Mouse (Mus musculus): ENCODE measurements around the gene Cyp1b1. TPM values are rescaled to one million over a fixed set of nuclear protein-coding genes. Genes with fewer than 3 reads are reported as not detected.

The Cyp1b1 gene
- polyA plus RNA-seq, 1 experiment from 2014 or later, result 9.2 TPM

DNA sequence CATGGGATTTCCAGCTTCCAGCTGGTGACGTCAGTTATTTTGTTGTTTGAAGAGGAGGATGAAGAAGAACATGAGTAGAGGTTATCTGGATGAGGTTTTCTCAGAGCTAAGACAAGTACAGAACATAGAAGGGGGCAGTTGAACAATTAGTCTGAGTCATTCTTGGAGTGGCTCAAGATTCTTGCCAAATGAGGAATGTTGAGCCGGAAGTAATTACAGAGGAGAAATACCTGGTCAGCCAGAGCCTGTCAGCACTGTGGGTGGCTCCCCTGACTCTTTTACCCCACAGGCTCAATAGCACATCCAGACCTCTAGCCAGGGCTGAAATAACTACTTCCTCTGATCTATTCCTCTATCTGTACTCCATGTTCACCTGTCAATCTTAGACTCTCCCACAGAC, 44.0 kb downstream of the Cyp1b1 start:
- H3K9ac ChIP-seq (replicated peaks; ENCODE audit: low read length), result no peak overlapping the region
- H3K27ac ChIP-seq (replicated peaks; ENCODE audit: low read depth, low read length), result no peak overlapping the region
- ATAC-seq (ENCODE audit: low FRiP score, low TSS enrichment) (no peak), DNase-seq (no peak)
- no peaks in the 10 kb centered on the region for H3K9me3 ChIP-seq (ENCODE audit: control insufficient read depth, low read length)
- H3K4me3 ChIP-seq (replicated peaks; ENCODE audit: low read depth, low read length), result no peak overlapping the region
- H3K36me3 ChIP-seq (ENCODE audit: control insufficient read depth, insufficient read depth, low read length), result no peaks in the 10 kb centered on the region
- H3K4me2 ChIP-seq (ENCODE audit: low read length), result no peak overlapping the region
- H3K4me1 ChIP-seq (ENCODE audit: control insufficient read depth, insufficient read depth, low read length), result no peaks in the 10 kb centered on the region
- 91% methylated on average over 2 of the region's 2 CpGs for WGBS
- no peaks in the 10 kb centered on the region for H3K27me3 ChIP-seq (ENCODE audit: control insufficient read depth, insufficient read depth, low read length)

- no peak for DNase-seq
- Histone ChIP-seq H3K27me3 (ENCODE audit: control insufficient read depth, insufficient read depth, low read length) (no peaks in the 10 kb centered on the region), H3K4me2 (ENCODE audit: low read length) (no peak overlapping the region), H3K36me3 (ENCODE audit: control insufficient read depth, insufficient read depth, low read length) (no peaks in the 10 kb centered on the region), H3K27ac (replicated peaks; ENCODE audit: low read depth, low read length) (no peak overlapping the region), H3K4me1 (ENCODE audit: control insufficient read depth, insufficient read depth, low read length) (no peaks in the 10 kb centered on the region), H3K9me3 (ENCODE audit: control insufficient read depth, low read length) (no peaks in the 10 kb centered on the region), H3K4me3 (replicated peaks; ENCODE audit: low read depth, low read length) (no peak overlapping the region), H3K9ac (replicated peaks; ENCODE audit: low read length) (no peak overlapping the region)
- 96% methylated on average over 2 of the region's 2 CpGs for WGBS
- no peak for ATAC-seq (ENCODE audit: low FRiP score, low TSS enrichment)
Observed at GRCm38 (mm10) chr17:79664106-79664417, 50.8 kb downstream of the Cyp1b1 start.

DNA sequence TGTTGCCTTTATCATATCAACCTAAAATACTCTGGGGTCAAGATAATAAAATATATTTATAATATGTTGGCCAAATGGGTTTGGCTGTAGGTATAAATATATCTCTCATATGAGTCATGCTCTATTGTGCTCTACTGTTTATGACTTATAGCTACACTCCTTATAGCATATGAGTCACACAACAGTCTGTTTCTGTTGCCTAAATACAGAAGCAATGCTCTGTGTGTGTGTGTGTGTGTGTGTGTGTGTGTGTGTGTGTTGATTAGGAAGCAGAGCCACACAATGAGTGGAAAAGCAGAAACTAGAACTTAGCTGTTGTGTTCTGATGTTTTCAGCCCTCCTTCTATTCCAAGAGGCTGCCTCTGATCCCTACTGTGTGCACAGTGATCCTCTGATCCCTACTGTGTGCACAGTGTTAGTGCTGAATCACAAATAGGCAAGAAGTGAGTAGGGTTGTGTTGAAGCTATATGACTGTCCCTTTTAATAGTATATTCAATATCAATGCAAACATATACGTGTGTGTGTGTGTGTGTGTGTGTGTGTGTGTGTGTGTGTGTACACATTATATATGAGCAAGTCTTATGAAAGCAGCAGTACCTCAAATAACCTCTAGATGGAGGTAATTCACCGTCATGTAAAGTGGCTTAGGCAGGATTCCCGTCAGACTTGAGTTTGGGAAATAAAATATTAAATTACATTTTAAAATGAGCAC, 51.3 kb downstream of the Cyp1b1 start:
- H3K4me1 ChIP-seq (ENCODE audit: control insufficient read depth, insufficient read depth, low read length), result no peaks in the 10 kb centered on the region
- H3K27ac ChIP-seq (replicated peaks; ENCODE audit: low read depth, low read length), result no peak overlapping the region
- WGBS, result 21% methylated on average over 3 of the region's 3 CpGs
- H3K4me3 ChIP-seq (replicated peaks; ENCODE audit: low read depth, low read length), result no peak overlapping the region
- ATAC-seq (ENCODE audit: low FRiP score, low TSS enrichment) (no peak), DNase-seq (peak; percentile 82)
- no peaks in the 10 kb centered on the region for H3K36me3 ChIP-seq (ENCODE audit: control insufficient read depth, insufficient read depth, low read length)
- H3K27me3 ChIP-seq (ENCODE audit: control insufficient read depth, insufficient read depth, low read length), result no peaks in the 10 kb centered on the region
- H3K4me2 ChIP-seq (ENCODE audit: low read length), result no peak overlapping the region
- H3K9me3 ChIP-seq (ENCODE audit: control insufficient read depth, low read length), result no peaks in the 10 kb centered on the region
- no peak overlapping the region for H3K9ac ChIP-seq (replicated peaks; ENCODE audit: low read length)

DNA sequence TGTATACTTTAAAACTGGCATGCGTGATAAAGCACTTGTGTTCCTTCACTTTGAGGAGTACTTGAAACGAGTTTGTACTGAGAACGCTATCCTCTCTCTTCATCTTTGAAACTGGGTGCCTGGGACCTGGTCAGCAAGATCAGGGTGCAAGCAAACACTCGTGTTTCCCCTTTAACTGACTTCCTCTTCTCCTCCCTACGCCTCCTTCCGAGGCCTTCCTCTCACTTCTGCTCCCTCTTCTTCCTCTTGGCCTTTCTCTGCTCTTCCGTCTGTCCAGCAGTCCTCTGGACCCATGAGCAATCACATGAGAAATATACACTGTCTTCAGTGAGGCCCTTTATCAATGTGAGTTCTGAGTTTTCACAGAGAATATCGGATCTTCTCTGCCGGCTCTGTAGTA, 53.0 kb downstream of the Cyp1b1 start:
- H3K27ac ChIP-seq (replicated peaks; ENCODE audit: low read depth, low read length), result no peak overlapping the region
- WGBS, result 88% methylated on average over 9 of the region's 9 CpGs
- H3K4me3 ChIP-seq (replicated peaks; ENCODE audit: low read depth, low read length), result no peak overlapping the region
- no peaks in the 10 kb centered on the region for H3K4me1 ChIP-seq (ENCODE audit: control insufficient read depth, insufficient read depth, low read length)
- no peak overlapping the region for H3K4me2 ChIP-seq (ENCODE audit: low read length)
- no peaks in the 10 kb centered on the region for H3K36me3 ChIP-seq (ENCODE audit: control insufficient read depth, insufficient read depth, low read length)
- no peaks in the 10 kb centered on the region for H3K27me3 ChIP-seq (ENCODE audit: control insufficient read depth, insufficient read depth, low read length)
- H3K9me3 ChIP-seq (ENCODE audit: control insufficient read depth, low read length), result no peaks in the 10 kb centered on the region
- H3K9ac ChIP-seq (replicated peaks; ENCODE audit: low read length), result no peak overlapping the region
- ATAC-seq (ENCODE audit: low FRiP score, low TSS enrichment) (no peak), DNase-seq (no peak)

DNA sequence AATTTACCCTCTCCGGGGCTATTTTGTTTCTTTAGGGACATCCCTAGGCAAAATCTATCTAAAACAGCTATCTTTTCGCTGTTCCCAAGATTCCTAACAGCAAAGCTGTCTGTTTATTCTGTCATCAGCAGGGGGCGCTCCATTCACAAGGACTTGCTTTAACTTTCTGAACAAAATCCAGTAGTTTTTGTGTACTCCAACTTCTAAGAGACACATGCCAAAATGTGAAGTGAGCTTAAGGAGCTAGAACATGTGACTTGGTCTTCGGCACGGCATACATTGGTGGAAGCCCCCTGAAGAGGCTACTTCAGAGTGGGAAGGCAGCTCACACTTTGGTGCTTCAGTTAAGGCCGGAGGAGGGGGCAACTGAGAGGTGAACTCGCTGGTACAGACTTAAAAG, 53.5 kb downstream of the Cyp1b1 start:
- Histone ChIP-seq H3K4me3 (replicated peaks; ENCODE audit: low read depth, low read length) (no peak overlapping the region), H3K9ac (replicated peaks; ENCODE audit: low read length) (no peak overlapping the region), H3K27me3 (ENCODE audit: control insufficient read depth, insufficient read depth, low read length) (no peaks in the 10 kb centered on the region), H3K9me3 (ENCODE audit: control insufficient read depth, low read length) (no peaks in the 10 kb centered on the region), H3K27ac (replicated peaks; ENCODE audit: low read depth, low read length) (no peak overlapping the region), H3K4me1 (ENCODE audit: control insufficient read depth, insufficient read depth, low read length) (no peaks in the 10 kb centered on the region), H3K4me2 (ENCODE audit: low read length) (no peak overlapping the region), H3K36me3 (ENCODE audit: control insufficient read depth, insufficient read depth, low read length) (no peaks in the 10 kb centered on the region)
- DNase-seq (peak; percentile 87), ATAC-seq (ENCODE audit: low FRiP score, low TSS enrichment) (no peak)
- WGBS, result 47% methylated on average over 7 of the region's 7 CpGs

DNA sequence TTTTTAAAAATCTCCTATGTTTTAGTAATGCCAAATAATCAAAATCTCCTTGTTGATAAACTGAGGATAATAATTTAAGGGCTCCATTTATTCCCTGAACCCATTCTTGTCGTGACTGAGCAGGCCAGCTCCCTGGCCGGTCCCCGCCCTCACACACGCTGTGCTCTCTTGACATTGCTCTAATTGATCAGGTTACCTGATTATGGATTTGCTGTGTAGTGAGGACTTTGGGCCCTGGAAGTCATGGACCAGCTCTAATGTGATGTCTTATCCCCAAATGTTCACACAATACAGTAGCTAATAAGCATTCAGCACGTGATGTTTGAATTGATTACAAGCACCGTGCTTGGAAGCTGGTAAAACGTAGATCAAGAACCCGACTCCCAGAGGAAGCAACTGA, 56.0 kb downstream of the Cyp1b1 start:
- Histone ChIP-seq H3K36me3 (ENCODE audit: control insufficient read depth, insufficient read depth, low read length) (no peaks in the 10 kb centered on the region), H3K9me3 (ENCODE audit: control insufficient read depth, low read length) (no peaks in the 10 kb centered on the region), H3K4me2 (ENCODE audit: low read length) (no peak overlapping the region), H3K27ac (replicated peaks; ENCODE audit: low read depth, low read length) (no peak overlapping the region), H3K4me3 (replicated peaks; ENCODE audit: low read depth, low read length) (no peak overlapping the region), H3K4me1 (ENCODE audit: control insufficient read depth, insufficient read depth, low read length) (no peaks in the 10 kb centered on the region), H3K9ac (replicated peaks; ENCODE audit: low read length) (no peak overlapping the region), H3K27me3 (ENCODE audit: control insufficient read depth, insufficient read depth, low read length) (no peaks in the 10 kb centered on the region)
- WGBS, result 62% methylated on average over 8 of the region's 8 CpGs
- no peak for DNase-seq
- ATAC-seq (ENCODE audit: low FRiP score, low TSS enrichment), result no peak

DNA sequence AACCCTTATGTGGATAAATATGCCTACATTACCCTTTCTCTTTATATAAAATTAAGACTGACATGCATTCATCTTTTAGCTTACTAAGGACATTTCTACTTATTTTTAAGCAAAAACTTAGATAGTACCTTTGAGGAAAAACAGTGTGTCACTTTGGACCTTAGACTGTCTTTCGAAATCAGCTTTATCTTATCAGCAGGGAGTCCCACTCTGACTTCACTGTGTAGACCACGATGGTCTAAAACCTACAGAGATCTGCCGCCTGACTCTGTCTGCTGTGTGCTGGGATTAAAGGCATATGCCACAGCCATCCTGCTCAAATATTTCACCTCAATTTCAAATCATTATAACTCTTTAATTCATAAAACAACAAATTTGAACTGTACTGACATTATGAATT, 56.4 kb downstream of the Cyp1b1 start:
- H3K27me3 ChIP-seq (ENCODE audit: control insufficient read depth, insufficient read depth, low read length), result no peaks in the 10 kb centered on the region
- no peaks in the 10 kb centered on the region for H3K36me3 ChIP-seq (ENCODE audit: control insufficient read depth, insufficient read depth, low read length)
- no peak overlapping the region for H3K4me3 ChIP-seq (replicated peaks; ENCODE audit: low read depth, low read length)
- H3K4me1 ChIP-seq (ENCODE audit: control insufficient read depth, insufficient read depth, low read length), result no peaks in the 10 kb centered on the region
- no peak overlapping the region for H3K27ac ChIP-seq (replicated peaks; ENCODE audit: low read depth, low read length)
- no peak overlapping the region for H3K9ac ChIP-seq (replicated peaks; ENCODE audit: low read length)
- H3K4me2 ChIP-seq (ENCODE audit: low read length), result no peak overlapping the region
- DNase-seq (no peak), ATAC-seq (ENCODE audit: low FRiP score, low TSS enrichment) (no peak)
- no peaks in the 10 kb centered on the region for H3K9me3 ChIP-seq (ENCODE audit: control insufficient read depth, low read length)
- WGBS, result 58% methylated on average over 3 of the region's 3 CpGs

DNA sequence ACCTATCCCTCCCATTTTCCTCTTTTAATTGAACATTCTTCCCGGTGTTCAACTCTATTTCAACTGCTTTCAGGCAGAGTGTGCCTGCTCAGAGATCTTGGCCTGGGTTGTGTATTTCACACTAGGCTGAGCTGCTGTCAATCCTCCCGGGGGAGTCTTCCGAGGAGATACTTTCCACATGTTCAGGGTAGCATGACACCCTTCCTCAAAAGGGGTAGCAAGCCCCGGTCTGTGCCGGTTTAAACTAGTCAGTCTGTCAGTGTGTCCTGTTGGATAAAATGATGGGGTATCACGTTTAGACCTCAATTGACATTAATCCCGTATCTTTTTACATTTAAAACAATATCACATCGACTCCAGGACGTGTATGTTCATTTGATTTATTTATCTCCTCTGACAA, 57.1 kb downstream of the Cyp1b1 start:
- no peaks in the 10 kb centered on the region for H3K36me3 ChIP-seq (ENCODE audit: control insufficient read depth, insufficient read depth, low read length)
- DNase-seq, result no peak
- WGBS, result 65% methylated on average over 9 of the region's 9 CpGs
- H3K27me3 ChIP-seq (ENCODE audit: control insufficient read depth, insufficient read depth, low read length), result no peaks in the 10 kb centered on the region
- no peak for ATAC-seq (ENCODE audit: low FRiP score, low TSS enrichment)
- H3K4me2 ChIP-seq (ENCODE audit: low read length), result no peak overlapping the region
- H3K27ac ChIP-seq (replicated peaks; ENCODE audit: low read depth, low read length), result no peak overlapping the region
- no peak overlapping the region for H3K4me3 ChIP-seq (replicated peaks; ENCODE audit: low read depth, low read length)
- no peak overlapping the region for H3K9ac ChIP-seq (replicated peaks; ENCODE audit: low read length)
- H3K4me1 ChIP-seq (ENCODE audit: control insufficient read depth, insufficient read depth, low read length), result no peaks in the 10 kb centered on the region
- no peaks in the 10 kb centered on the region for H3K9me3 ChIP-seq (ENCODE audit: control insufficient read depth, low read length)

GRCm38 (mm10) chr17:79654187-79654586, 60.7 kb downstream of the Cyp1b1 start:
- DNase-seq, result no peak
- no peak overlapping the region for H3K4me3 ChIP-seq (replicated peaks; ENCODE audit: low read depth, low read length)
- no peak overlapping the region for H3K27ac ChIP-seq (replicated peaks; ENCODE audit: low read depth, low read length)
- H3K36me3 ChIP-seq (ENCODE audit: control insufficient read depth, insufficient read depth, low read length), result no peaks in the 10 kb centered on the region
- H3K4me1 ChIP-seq (ENCODE audit: control insufficient read depth, insufficient read depth, low read length), result no peaks in the 10 kb centered on the region
- H3K27me3 ChIP-seq (ENCODE audit: control insufficient read depth, insufficient read depth, low read length), result no peaks in the 10 kb centered on the region
- 67% methylated on average over 3 of the region's 3 CpGs for WGBS
- ATAC-seq (ENCODE audit: low FRiP score, low TSS enrichment), result no peak
- no peaks in the 10 kb centered on the region for H3K9me3 ChIP-seq (ENCODE audit: control insufficient read depth, low read length)
- no peak overlapping the region for H3K9ac ChIP-seq (replicated peaks; ENCODE audit: low read length)
- H3K4me2 ChIP-seq (ENCODE audit: low read length), result no peak overlapping the region
